Mouse (Mus musculus): ENCODE data around the gene Nfe2. TPM values are rescaled to one million over a fixed set of nuclear protein-coding genes. Genes with fewer than 3 reads are reported as not detected.

Nfe2 gene
- polyA plus RNA-seq, 2 experiments, result 175 to 178 TPM

- H3K27me3 ChIP-seq (ENCODE audit: control insufficient read depth, insufficient read depth, low read length), result no peaks in the 10 kb centered on the region
- TF ChIP-seq CTCF (IDR thresholded peaks at IDR 0.05; ENCODE audit: low read depth) (no peak), EP300 (IDR thresholded peaks at IDR 0.05; ENCODE audit: low read depth) (no peak)
- peak overlapping the region; percentile 95 for H3K27ac ChIP-seq
- peaks cover 52 to 54% of the 10 kb centered on the region in 2 experiments for H3K4me1 ChIP-seq (replicated peaks; ENCODE audit: control insufficient read depth in 2 of 2, insufficient read depth in 2 of 2, low read length in 1 of 2)
- ATAC-seq (ENCODE audit: insufficient read depth), result no peak
- no peak overlapping the region for H3K4me3 ChIP-seq (ENCODE audit: insufficient read depth in 1 of 2, low read depth in 2 of 2, low read length in 2 of 2)
- 5% methylated on average over 1 of the region's 1 CpGs for WGBS (ENCODE audit: insufficient replicate concordance)
- peak overlapping the region; percentile 45 for H3K9ac ChIP-seq (replicated peaks)
- no peaks in the 10 kb centered on the region for H3K36me3 ChIP-seq (replicated peaks; ENCODE audit: control insufficient read depth, insufficient read depth, low read depth)
- H3K9me3 ChIP-seq (ENCODE audit: control insufficient read depth, low read length), result no peaks in the 10 kb centered on the region
- H3K4me2 ChIP-seq (ENCODE audit: low read depth), result peak overlapping the region; percentile 81; the same call in 1 of the 2 replicates
- no peak for DNase-seq (ENCODE audit: low read depth in 3 of 3, low spot score in 3 of 3)
Observed at GRCm38 (mm10) chr15:103259989-103260388, 1.8 kb upstream of the Nfe2 start.

- Histone ChIP-seq H3K4me2 (ENCODE audit: low read depth) (peak overlapping the region; percentile 81), H3K27me3 (ENCODE audit: control insufficient read depth, insufficient read depth, low read length) (no peaks in the 10 kb centered on the region), H3K4me3 (ENCODE audit: insufficient read depth in 1 of 2, low read depth in 2 of 2, low read length in 2 of 2) (peak overlapping the region in 1 of 2 experiments; percentile 94; a peak in 2 of 4 replicates), H3K9me3 (ENCODE audit: control insufficient read depth, low read length) (no peaks in the 10 kb centered on the region), H3K36me3 (replicated peaks; ENCODE audit: control insufficient read depth, insufficient read depth, low read depth) (no peaks in the 10 kb centered on the region; the same call in 1 of the 2 replicates), H3K27ac (peak overlapping the region; percentile 95), H3K9ac (replicated peaks) (peak overlapping the region; percentile 75), H3K4me1 (replicated peaks; ENCODE audit: control insufficient read depth in 2 of 2, insufficient read depth in 2 of 2, low read length in 1 of 2) (peaks cover 44 to 48% of the 10 kb centered on the region in 2 experiments)
- no peak for TF ChIP-seq CTCF (IDR thresholded peaks at IDR 0.05; ENCODE audit: low read depth)
- no peak for TF ChIP-seq EP300 (IDR thresholded peaks at IDR 0.05; ENCODE audit: low read depth)
- DNase-seq (ENCODE audit: low read depth in 3 of 3, low spot score in 3 of 3), result no peak
- WGBS (ENCODE audit: insufficient replicate concordance), result 34% methylated on average over 5 of the region's 5 CpGs
- no peak for ATAC-seq (ENCODE audit: insufficient read depth)
Observed at GRCm38 (mm10) chr15:103259162-103259561, 959 bp upstream of the Nfe2 start.

DNA sequence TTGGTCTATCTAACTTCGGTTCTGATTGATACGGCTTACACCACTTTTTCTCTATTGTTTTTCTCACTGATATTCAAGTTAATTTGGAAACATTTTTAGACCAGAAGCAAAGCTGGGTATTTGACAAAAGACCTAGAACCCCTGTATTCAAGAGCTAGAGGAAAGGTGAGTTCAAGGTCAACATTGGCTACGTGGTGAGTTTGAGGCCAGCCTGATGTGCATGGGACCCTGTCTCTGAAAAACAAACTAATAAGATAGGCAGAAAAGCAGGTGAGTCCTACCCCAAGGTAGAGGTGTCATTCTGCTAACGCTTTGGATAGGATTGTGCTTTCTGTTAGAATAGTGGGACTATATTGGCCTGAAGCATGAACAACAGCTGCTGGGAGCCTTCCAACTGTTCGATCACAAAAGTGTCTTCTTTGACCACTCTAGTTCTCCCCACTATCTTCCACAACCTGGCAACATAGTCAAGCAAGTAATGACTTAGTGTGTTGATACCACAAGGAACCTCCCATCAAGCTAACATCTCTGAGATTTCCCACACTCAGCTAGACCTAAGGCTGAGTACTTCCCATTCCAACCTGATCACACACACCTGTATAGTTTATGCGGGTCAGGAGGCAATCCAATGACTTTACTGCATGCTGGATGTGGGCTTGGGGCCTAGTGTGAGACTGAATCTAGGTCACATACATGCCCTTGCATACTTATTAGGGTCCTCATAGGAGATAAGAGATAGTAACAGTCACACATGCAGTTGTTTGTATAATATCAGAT, 1.8 kb downstream of the Nfe2 start:
- ATAC-seq (ENCODE audit: insufficient read depth), result no peak
- no peak for DNase-seq (ENCODE audit: low read depth in 3 of 3, low spot score in 3 of 3)
- Histone ChIP-seq H3K9me3 (ENCODE audit: control insufficient read depth, low read length) (no peaks in the 10 kb centered on the region), H3K4me2 (ENCODE audit: low read depth) (peak overlapping the region; percentile 81), H3K4me3 (ENCODE audit: insufficient read depth in 1 of 2, low read depth in 2 of 2, low read length in 2 of 2) (peak overlapping the region; percentile 45 to 94), H3K9ac (replicated peaks) (peak overlapping the region; percentile 97), H3K27ac (peak overlapping the region; percentile 95), H3K4me1 (replicated peaks; ENCODE audit: control insufficient read depth in 2 of 2, insufficient read depth in 2 of 2, low read length in 1 of 2) (peaks cover 45 to 58% of the 10 kb centered on the region in 2 experiments), H3K27me3 (ENCODE audit: control insufficient read depth, insufficient read depth, low read length) (no peaks in the 10 kb centered on the region), H3K36me3 (replicated peaks; ENCODE audit: control insufficient read depth, insufficient read depth, low read depth) (peaks cover 20% of the 10 kb centered on the region)
- TF ChIP-seq EP300 (IDR thresholded peaks at IDR 0.05; ENCODE audit: low read depth) (no peak), CTCF (IDR thresholded peaks at IDR 0.05; ENCODE audit: low read depth) (no peak)
- 56% methylated on average over 6 of the region's 6 CpGs for whole genome bisulfite sequencing (ENCODE audit: insufficient replicate concordance)

DNA sequence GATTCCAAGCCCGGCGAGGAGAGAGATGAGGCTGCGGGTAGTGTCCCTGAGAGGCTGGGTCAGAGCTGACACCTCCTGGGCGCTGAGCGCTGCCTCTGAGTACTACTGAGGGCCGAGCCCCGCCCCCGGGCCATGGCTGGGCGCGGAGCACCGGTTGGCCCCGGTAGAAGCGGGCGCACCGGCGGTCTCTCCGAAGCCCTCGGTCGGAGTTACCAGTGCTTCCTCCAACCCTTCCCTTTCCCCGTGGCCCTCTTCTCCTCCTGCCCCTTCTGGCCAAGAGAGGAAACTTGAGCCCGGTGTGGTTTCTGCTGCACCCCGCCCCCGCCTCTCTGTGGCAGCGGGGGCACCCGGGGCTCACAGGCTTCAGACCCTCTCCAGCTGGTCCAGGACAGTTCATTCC, 3.0 kb downstream of the Nfe2 start:
- Histone ChIP-seq H3K9me3 (ENCODE audit: control insufficient read depth, low read length) (no peaks in the 10 kb centered on the region), H3K27ac (peak overlapping the region; percentile 95), H3K4me1 (replicated peaks; ENCODE audit: control insufficient read depth in 2 of 2, insufficient read depth in 2 of 2, low read length in 1 of 2) (peaks cover 49 to 65% of the 10 kb centered on the region in 2 experiments), H3K4me3 (ENCODE audit: insufficient read depth in 1 of 2, low read depth in 2 of 2, low read length in 2 of 2) (peak overlapping the region; percentile 94 to 98), H3K27me3 (ENCODE audit: control insufficient read depth, insufficient read depth, low read length) (no peaks in the 10 kb centered on the region), H3K9ac (replicated peaks) (peak overlapping the region; percentile 97), H3K36me3 (replicated peaks; ENCODE audit: control insufficient read depth, insufficient read depth, low read depth) (peaks cover 32% of the 10 kb centered on the region), H3K4me2 (ENCODE audit: low read depth) (peak overlapping the region; percentile 81)
- under 1% methylated on average over 25 of the region's 25 CpGs for WGBS (ENCODE audit: insufficient replicate concordance)
- ATAC-seq (ENCODE audit: insufficient read depth) (peak; percentile 38), DNase-seq (ENCODE audit: low read depth in 3 of 3, low spot score in 3 of 3) (peak in 1 of 3 experiments; percentile 62)
- TF ChIP-seq EP300 (IDR thresholded peaks at IDR 0.05; ENCODE audit: low read depth) (no peak), CTCF (IDR thresholded peaks at IDR 0.05; ENCODE audit: low read depth) (peak; percentile 55)

- Histone ChIP-seq H3K27ac (peak overlapping the region; percentile 95), H3K4me3 (ENCODE audit: insufficient read depth in 1 of 2, low read depth in 2 of 2, low read length in 2 of 2) (peak overlapping the region; percentile 94 to 98), H3K9ac (replicated peaks) (peak overlapping the region; percentile 97), H3K27me3 (ENCODE audit: control insufficient read depth, insufficient read depth, low read length) (no peaks in the 10 kb centered on the region), H3K36me3 (replicated peaks; ENCODE audit: control insufficient read depth, insufficient read depth, low read depth) (peaks cover 49% of the 10 kb centered on the region), H3K4me2 (ENCODE audit: low read depth) (peak overlapping the region; percentile 81), H3K4me1 (replicated peaks; ENCODE audit: control insufficient read depth in 2 of 2, insufficient read depth in 2 of 2, low read length in 1 of 2) (peaks cover 36 to 55% of the 10 kb centered on the region in 2 experiments), H3K9me3 (ENCODE audit: control insufficient read depth, low read length) (no peaks in the 10 kb centered on the region)
- 30% methylated on average over 1 of the region's 1 CpGs for whole genome bisulfite sequencing (ENCODE audit: insufficient replicate concordance)
- DNase-seq (ENCODE audit: low read depth in 3 of 3, low spot score in 3 of 3), result no peak
- no peak for ATAC-seq (ENCODE audit: insufficient read depth)
- TF ChIP-seq CTCF (IDR thresholded peaks at IDR 0.05; ENCODE audit: low read depth) (no peak), EP300 (IDR thresholded peaks at IDR 0.05; ENCODE audit: low read depth) (no peak)
Observed at GRCm38 (mm10) chr15:103253352-103253751, 4.9 kb downstream of the Nfe2 start.

Measured in liver, embryonic 14.5 days (tissue).